Mouse (Mus musculus) thymus, postnatal 4 days (tissue): ENCODE results near the gene Nelfa.
"Not testable (repeated sequence)": the region's sequence is repeated elsewhere in the genome, so short reads cannot be mapped to it uniquely, and the experiment has no call there.

Source experiments
- DNase-seq: peaks from one replicate; pipeline ENCODE4 v3.0.0; 2021

Nelfa gene

GRCm38 (mm10) chr5:33916616-33917015, 19.6 kb downstream of the Nelfa start:
- not testable (repeated sequence) for DNase-seq

- DNase-seq = not testable (repeated sequence)
Observed at GRCm38 (mm10) chr5:33915031-33915430, 21.2 kb downstream of the Nelfa start.

DNA sequence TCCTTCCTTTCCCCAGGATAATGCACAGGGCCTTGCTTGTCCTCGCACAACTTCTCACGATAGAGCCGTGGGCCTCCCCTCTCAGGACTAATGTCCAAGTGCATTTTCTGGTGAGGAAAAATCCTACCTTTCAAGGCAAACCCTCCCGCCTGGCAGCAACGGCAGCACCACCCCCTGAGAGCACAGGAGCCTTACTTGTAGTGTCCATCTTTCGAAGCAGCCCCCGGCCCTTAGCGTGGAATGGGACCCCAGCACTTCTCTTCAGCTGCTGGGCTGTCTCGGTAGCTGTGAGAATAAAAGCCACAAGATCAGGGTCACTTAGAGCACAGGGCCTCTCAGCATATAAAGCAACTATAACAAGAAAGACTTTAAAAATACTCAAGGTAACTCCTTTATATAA, 33.0 kb downstream of the Nelfa start:
- DNase-seq = no peak

DNA sequence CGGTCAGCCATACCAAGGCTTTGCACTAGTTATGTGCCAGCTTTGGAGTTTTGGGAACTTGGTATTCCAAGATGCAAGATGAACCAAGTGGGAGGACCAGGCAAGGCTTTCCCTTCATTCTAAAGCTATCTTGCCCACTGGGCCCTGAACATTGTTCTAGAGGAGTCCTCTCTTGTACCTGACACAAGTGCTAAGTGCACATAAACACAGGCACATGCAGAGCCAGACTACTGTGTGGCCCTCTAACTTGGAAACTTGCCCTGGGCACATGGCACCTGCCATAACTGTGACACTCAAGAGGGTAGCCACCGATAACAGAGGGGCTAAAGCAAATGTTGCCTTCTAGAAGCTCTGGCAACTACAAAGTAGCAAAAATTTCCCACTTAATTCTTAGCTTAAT, 33.5 kb downstream of the Nelfa start:
- DNase-seq = no peak

GRCm38 (mm10) chr5:33901278-33901677, 34.9 kb downstream of the Nelfa start:
- no peak for DNase-seq

DNA sequence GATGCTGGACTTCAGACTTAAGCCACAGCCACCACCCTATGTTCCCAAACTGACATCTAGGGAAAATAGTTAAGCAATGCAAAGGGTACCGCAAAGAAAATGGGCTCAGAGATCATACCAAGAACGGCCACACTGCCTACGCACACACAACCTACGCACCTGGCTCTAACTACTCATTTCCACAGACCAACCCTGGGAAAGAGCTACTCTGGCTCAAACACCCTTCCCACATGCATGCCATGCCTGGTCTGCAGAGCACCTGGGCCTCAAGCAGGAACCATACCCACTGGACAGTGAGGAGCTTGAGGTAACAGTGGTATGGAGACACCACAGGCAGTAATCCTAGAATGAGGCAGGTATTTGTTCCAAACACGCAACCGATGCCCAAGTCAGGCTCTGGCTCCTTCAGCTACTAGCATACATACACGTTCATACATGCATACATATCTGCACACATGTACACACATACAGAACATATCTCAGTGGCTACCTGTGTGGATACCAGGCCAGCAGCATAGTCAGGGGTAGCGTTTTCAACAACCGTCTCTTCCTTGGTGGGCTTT, 35.4 kb downstream of the Nelfa start:
- no peak for DNase-seq

GRCm38 (mm10) chr5:33900101-33900500, 36.1 kb downstream of the Nelfa start:
- no peak for DNase-seq

DNA sequence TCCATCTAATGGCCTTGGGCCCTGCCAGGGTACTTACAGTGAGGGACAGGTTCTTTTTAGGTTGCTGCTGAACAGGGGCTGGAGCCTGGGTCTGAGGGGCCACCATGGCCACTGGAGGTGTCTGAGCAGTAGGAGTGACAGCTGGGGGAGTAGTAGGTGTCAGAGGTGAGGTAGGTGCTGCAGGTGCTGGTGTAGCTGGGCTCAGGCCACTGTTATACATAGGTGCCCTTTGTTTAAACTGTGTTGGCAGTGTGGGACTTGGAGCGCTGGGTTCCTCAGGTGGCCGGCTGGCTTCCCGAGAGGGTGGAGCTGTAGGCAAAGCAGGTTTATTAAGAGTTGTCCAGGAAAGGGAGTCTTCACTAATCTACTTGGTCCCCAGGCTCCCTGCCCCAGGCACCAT, 37.0 kb downstream of the Nelfa start:
- DNase-seq = no peak

DNA sequence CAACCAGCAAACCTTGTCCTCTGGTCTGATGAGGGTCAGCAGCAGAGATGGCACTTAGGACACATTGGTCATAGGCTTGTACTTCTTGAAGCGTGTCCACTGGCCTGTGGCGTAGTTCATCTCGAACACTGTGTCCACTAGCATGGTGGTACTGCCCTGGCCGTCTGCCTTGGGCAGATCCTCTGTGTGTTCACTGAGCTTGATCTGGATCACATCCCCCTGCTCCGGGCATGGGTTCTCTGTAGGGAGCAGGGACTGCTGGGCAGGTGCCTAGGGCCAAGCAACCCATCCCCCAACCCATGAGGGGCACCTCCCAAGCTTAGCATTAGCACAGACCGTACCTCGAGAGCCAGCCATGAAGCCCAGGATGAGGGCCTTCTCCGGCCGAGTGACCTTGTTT, 37.5 kb downstream of the Nelfa start:
- DNase-seq = no peak

DNA sequence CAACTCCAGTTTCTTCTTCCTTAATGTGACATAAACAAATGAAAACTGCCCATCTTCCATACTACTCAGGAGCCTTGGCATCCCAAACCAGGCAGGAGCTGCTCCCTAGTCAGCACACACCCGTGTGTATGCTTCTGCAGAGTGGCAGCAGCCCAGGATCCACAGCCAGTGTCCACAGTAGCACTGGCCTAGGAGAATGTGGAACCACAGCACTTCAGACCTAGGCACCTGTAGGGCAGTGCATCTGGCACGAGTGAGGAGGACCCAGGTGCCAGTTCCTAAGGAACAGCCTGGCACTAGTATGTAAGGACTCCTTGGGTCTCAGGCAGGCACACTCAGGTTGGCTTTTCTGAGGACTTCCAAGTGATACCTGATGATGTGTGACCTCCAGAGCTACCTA, 39.1 kb downstream of the Nelfa start:
- no peak for DNase-seq

DNA sequence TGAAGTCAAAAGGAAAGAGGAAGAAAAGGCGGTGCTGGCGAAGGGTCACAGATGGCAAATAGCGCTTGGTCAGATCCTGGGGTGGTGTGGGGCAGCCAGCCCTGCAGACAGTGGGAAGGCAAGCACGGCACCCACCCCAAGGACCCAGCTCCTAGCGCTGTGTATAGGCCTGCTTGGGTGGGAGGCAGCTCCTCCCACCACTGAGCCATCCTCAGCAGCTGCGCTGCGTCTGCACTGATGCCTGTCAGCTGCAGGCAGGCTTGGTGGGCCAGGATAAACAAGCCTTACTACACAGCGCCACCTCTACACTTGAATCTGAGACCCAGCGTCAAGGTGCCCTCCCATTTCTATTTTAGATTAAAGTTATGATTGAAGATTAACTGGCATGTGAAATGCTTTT, 41.1 kb downstream of the Nelfa start:
- no peak for DNase-seq

DNA sequence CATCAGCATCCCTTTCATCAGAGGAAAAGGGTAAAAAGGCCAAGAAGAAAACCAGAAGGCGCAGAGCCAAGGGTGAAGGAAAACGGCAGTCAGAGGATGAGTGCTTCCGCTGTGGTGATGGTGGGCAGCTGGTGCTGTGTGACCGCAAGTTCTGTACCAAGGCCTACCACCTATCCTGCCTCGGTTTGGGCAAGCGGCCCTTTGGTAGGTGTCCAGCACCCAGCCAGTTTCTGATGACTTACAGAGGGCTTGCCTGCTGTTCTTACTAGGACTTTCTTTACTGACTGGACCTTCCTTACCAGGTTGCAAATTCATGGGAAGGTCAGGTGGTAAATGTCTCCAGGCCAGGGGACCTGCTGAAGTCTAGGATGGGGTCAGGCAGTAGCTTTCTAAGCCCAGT, 42.8 kb downstream of the Nelfa start:
- no peak for DNase-seq

- DNase-seq = no peak
Observed at GRCm38 (mm10) chr5:33881118-33881517, 55.1 kb downstream of the Nelfa start.

- DNase-seq = no peak
Observed at GRCm38 (mm10) chr5:33875472-33875871, 60.7 kb downstream of the Nelfa start.

DNA sequence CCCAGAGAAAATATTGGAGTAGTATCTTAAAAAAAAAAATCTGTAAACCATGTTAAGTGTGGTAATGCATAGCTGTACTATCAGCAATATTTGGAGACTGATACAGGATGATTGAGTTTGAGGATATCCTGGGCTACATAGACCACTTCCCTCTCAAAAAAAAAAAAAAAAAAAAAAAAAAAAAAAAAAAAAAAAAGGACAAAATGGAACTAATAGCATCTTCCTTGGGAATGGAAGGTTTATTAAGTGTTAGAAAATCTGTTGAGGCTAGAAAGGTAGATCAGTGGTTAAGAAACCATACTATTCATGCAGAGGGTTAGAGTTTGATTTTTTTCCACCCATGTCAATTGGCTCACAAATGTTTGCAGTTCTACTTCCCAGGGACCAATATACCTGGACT, 78.5 kb downstream of the Nelfa start:
- no peak for DNase-seq

DNA sequence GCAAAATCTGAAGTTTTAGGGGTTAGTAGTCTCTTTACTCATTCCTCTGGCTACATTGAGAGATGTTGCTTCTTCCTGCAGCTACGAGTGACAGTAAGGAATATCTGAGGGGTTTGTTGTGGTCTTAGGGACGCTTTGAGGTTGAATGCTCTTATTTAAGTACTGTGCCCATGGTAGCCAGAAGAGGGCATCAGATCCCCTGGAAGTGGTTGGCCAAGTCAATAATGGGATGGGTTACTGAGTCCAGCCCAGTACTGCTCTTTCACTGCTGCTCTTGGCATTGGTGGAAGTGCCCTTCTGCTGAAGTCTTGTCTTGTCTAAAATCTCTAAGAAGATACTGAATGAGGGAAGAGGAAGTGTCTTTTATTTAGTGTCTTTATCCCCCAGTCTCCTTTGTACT, 82.2 kb downstream of the Nelfa start:
- DNase-seq = no peak

DNA sequence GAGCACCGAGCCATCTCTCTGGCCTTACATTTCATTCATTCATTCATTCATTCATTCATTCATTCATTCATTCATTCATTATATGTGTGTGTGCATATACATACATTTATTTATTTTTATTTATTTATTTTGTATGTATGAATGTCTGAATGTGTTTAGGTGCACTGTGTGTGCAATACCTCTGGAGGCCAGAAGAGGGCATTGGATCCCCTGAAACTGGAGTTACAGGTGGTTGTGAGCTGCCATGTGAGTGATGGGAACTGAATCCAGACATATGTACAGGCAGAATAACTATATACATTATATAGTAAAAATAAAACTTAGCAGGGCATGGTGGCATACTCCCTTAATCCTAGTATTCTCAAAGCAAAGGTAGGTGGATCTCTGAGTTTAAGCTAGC, 83.1 kb downstream of the Nelfa start:
- peak; percentile 35 for DNase-seq

DNA sequence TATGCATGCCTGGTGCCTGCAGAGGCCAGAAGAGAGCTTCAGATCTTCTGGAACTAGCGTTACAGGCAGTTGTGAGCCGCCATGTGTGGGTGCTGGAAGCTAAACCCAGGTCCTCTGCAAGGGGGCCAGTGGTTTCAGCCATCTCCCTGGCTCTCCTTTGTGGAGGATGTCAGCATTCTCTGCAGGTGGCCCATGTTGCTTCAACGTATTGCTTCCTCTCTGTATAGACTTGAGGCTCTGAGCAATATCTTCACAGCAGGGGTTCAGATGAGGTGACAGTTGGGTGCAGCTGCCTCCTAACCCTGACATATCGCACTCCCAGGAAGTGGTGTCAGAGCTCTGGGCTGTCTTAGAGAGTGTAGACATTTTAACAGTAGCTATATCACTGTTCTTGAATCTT, 84.7 kb downstream of the Nelfa start:
- peak; percentile 62 for DNase-seq
